Mouse (Mus musculus): ENCODE data around the gene Foxn3.

DNA sequence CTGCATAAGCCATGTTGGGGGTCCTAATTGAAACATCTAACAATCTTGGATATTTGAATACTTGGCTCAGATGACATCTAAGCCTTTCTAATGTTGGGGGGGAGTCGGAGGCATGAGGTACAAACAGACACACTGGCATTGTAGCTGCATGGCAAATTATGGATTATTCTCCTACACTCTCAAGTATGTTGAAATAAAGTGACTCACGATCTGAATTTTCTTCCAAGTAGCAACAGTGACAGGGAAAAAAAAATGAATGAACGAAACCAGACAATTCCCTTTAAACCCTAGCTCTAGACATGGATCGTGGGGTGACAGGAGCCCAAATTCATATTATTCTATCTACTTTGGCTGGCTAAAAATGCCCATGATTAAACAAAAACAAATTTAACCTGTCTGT lies 178.3 kb downstream of the Foxn3 start:
- TF ChIP-seq CTCF (IDR thresholded peaks at IDR 0.05; ENCODE audit: low read depth, low read length) (no peak), POLR2A (IDR thresholded peaks at IDR 0.05; ENCODE audit: extremely low read depth, insufficient read depth, low read length) (no peak)

Data from liver, adult 2 months (tissue).